Mouse (Mus musculus): ENCODE measurements at regions not wholly inside any gene's neighbourhood (a gene's known extent, or its start where the extent isn't known, plus 50 kb on each side); places are given as distances from the start of the nearest gene placed in this dataset.

GRCm38 (mm10) chr15:102776218-102776850, 54.4 kb upstream of the Calcoco1 start:
- peaks cover 5% of the 10 kb centered on the region for H3K4me1 ChIP-seq (replicated peaks; ENCODE audit: low read depth, low read length)
- H3K27me3 ChIP-seq (ENCODE audit: insufficient read depth, low read length), result peaks cover 27% of the 10 kb centered on the region
- TF ChIP-seq NANOG (IDR thresholded peaks at IDR 0.05; ENCODE audit: borderline replicate concordance, low read length), result no peak
- TF ChIP-seq CTCF (conservative IDR thresholded peaks at IDR 0.05; ENCODE audit: low read length), result no peak
- TF ChIP-seq POU5F1 (IDR thresholded peaks at IDR 0.05; ENCODE audit: borderline replicate concordance, low read length), result no peak
- H3K9me3 ChIP-seq (ENCODE audit: low read length), result no peaks in the 10 kb centered on the region
- no peaks in the 10 kb centered on the region for H3K36me3 ChIP-seq (ENCODE audit: insufficient read depth, low read length)
- no peak overlapping the region for H3K4me3 ChIP-seq (replicated peaks; ENCODE audit: low read length)

- peaks cover 27% of the 10 kb centered on the region for H3K27me3 ChIP-seq (ENCODE audit: insufficient read depth, low read length)
- H3K4me1 ChIP-seq (replicated peaks; ENCODE audit: low read depth, low read length), result peaks cover 14% of the 10 kb centered on the region
- TF ChIP-seq POU5F1 (IDR thresholded peaks at IDR 0.05; ENCODE audit: borderline replicate concordance, low read length), result no peak
- TF ChIP-seq NANOG (IDR thresholded peaks at IDR 0.05; ENCODE audit: borderline replicate concordance, low read length), result no peak
- H3K36me3 ChIP-seq (ENCODE audit: insufficient read depth, low read length), result no peaks in the 10 kb centered on the region
- peaks cover 3% of the 10 kb centered on the region; the same call in 1 of the 2 replicates for H3K9me3 ChIP-seq (ENCODE audit: low read length)
- H3K4me3 ChIP-seq (replicated peaks; ENCODE audit: low read length), result no peak overlapping the region
Measured at GRCm38 (mm10) chr15:102780626-102781025, 58.6 kb upstream of the Calcoco1 start.

GRCm38 (mm10) chr15:102782988-102783799, 61.2 kb upstream of the Calcoco1 start:
- H3K4me1 ChIP-seq (replicated peaks; ENCODE audit: low read depth, low read length), result peaks cover 11% of the 10 kb centered on the region; the same call in 1 of the 2 replicates
- H3K27me3 ChIP-seq (ENCODE audit: insufficient read depth, low read length), result peaks cover 23% of the 10 kb centered on the region
- no peak overlapping the region for H3K4me3 ChIP-seq (replicated peaks; ENCODE audit: low read length)
- H3K9me3 ChIP-seq (ENCODE audit: low read length), result peaks cover 3% of the 10 kb centered on the region; the same call in 1 of the 2 replicates
- no peak for TF ChIP-seq CTCF (conservative IDR thresholded peaks at IDR 0.05; ENCODE audit: low read length)
- TF ChIP-seq POU5F1 (IDR thresholded peaks at IDR 0.05; ENCODE audit: borderline replicate concordance, low read length), result no peak
- no peak for TF ChIP-seq NANOG (IDR thresholded peaks at IDR 0.05; ENCODE audit: borderline replicate concordance, low read length)
- no peaks in the 10 kb centered on the region for H3K36me3 ChIP-seq (ENCODE audit: insufficient read depth, low read length)

GRCm38 (mm10) chr15:102785055-102785820, 63.3 kb upstream of the Calcoco1 start:
- Histone ChIP-seq H3K27me3 (ENCODE audit: insufficient read depth, low read length) (peaks cover 27% of the 10 kb centered on the region), H3K4me3 (replicated peaks; ENCODE audit: low read length) (no peak overlapping the region), H3K9me3 (ENCODE audit: low read length) (peaks cover 3% of the 10 kb centered on the region; the same call in 1 of the 2 replicates), H3K4me1 (replicated peaks; ENCODE audit: low read depth, low read length) (peaks cover 11% of the 10 kb centered on the region; the same call in 1 of the 2 replicates), H3K36me3 (ENCODE audit: insufficient read depth, low read length) (no peaks in the 10 kb centered on the region)
- TF ChIP-seq POU5F1 (IDR thresholded peaks at IDR 0.05; ENCODE audit: borderline replicate concordance, low read length), result no peak
- TF ChIP-seq CTCF (conservative IDR thresholded peaks at IDR 0.05; ENCODE audit: low read length), result peak; percentile 89

- Histone ChIP-seq H3K4me3 (replicated peaks; ENCODE audit: low read length) (no peak overlapping the region), H3K9me3 (ENCODE audit: low read length) (no peaks in the 10 kb centered on the region), H3K36me3 (ENCODE audit: insufficient read depth, low read length) (no peaks in the 10 kb centered on the region), H3K27me3 (ENCODE audit: insufficient read depth, low read length) (peaks cover 28% of the 10 kb centered on the region), H3K4me1 (replicated peaks; ENCODE audit: low read depth, low read length) (no peaks in the 10 kb centered on the region; the same call in 1 of the 2 replicates)
- TF ChIP-seq CTCF (conservative IDR thresholded peaks at IDR 0.05; ENCODE audit: low read length) (no peak), NANOG (IDR thresholded peaks at IDR 0.05; ENCODE audit: borderline replicate concordance, low read length) (no peak), POU5F1 (IDR thresholded peaks at IDR 0.05; ENCODE audit: borderline replicate concordance, low read length) (no peak)
Measured at GRCm38 (mm10) chr15:102788846-102789518, 67.0 kb upstream of the Calcoco1 start.

GRCm38 (mm10) chr15:102797020-102797618, 75.1 kb upstream of the Calcoco1 start:
- H3K27me3 ChIP-seq (ENCODE audit: insufficient read depth, low read length), result peaks cover 38% of the 10 kb centered on the region
- no peak overlapping the region for H3K4me3 ChIP-seq (replicated peaks; ENCODE audit: low read length)
- H3K36me3 ChIP-seq (ENCODE audit: insufficient read depth, low read length), result no peaks in the 10 kb centered on the region
- H3K4me1 ChIP-seq (replicated peaks; ENCODE audit: low read depth, low read length), result peaks cover 11% of the 10 kb centered on the region
- no peaks in the 10 kb centered on the region for H3K9me3 ChIP-seq (ENCODE audit: low read length)
- TF ChIP-seq NANOG (IDR thresholded peaks at IDR 0.05; ENCODE audit: borderline replicate concordance, low read length), result no peak
- no peak for TF ChIP-seq CTCF (conservative IDR thresholded peaks at IDR 0.05; ENCODE audit: low read length)
- TF ChIP-seq POU5F1 (IDR thresholded peaks at IDR 0.05; ENCODE audit: borderline replicate concordance, low read length), result no peak

- H3K27me3 ChIP-seq (ENCODE audit: insufficient read depth, low read length), result peaks cover 37% of the 10 kb centered on the region
- no peaks in the 10 kb centered on the region for H3K9me3 ChIP-seq (ENCODE audit: low read length)
- no peak overlapping the region for H3K4me3 ChIP-seq (replicated peaks; ENCODE audit: low read length)
- H3K36me3 ChIP-seq (ENCODE audit: insufficient read depth, low read length), result no peaks in the 10 kb centered on the region
- no peak for TF ChIP-seq NANOG (IDR thresholded peaks at IDR 0.05; ENCODE audit: borderline replicate concordance, low read length)
- TF ChIP-seq CTCF (conservative IDR thresholded peaks at IDR 0.05; ENCODE audit: low read length), result no peak
- peaks cover 21% of the 10 kb centered on the region for H3K4me1 ChIP-seq (replicated peaks; ENCODE audit: low read depth, low read length)
Measured at GRCm38 (mm10) chr15:102800049-102800448, 78.1 kb upstream of the Calcoco1 start.
